Mouse (Mus musculus): Measurements from ENCODE around the gene Cdadc1.

The Cdadc1 gene

GRCm38 (mm10) chr14:59612920-59613625, 15.3 kb upstream of the Cdadc1 start:
- peak; percentile 70 for DNase-seq

- DNase-seq, result no peak
These were observed 9.3 kb upstream of the Cdadc1 start for GRCm38 (mm10) chr14:59607021-59607420.

GRCm38 (mm10) chr14:59605671-59606353, 8.1 kb upstream of the Cdadc1 start:
- DNase-seq, result peak; percentile 76

- peak; percentile 24 for DNase-seq
These were observed 6.4 kb upstream of the Cdadc1 start for GRCm38 (mm10) chr14:59604002-59604645.

GRCm38 (mm10) chr14:59598260-59598627, 485 bp upstream of the Cdadc1 start:
- no peak for DNase-seq

- DNase-seq, result no peak
These were observed 2.8 kb downstream of the Cdadc1 start for GRCm38 (mm10) chr14:59594988-59595387.

- no peak for DNase-seq
These were observed 5.2 kb downstream of the Cdadc1 start for GRCm38 (mm10) chr14:59592593-59592992.

GRCm38 (mm10) chr14:59591901-59592300, 5.9 kb downstream of the Cdadc1 start:
- no peak for DNase-seq

GRCm38 (mm10) chr14:59590614-59591013, 7.1 kb downstream of the Cdadc1 start:
- peak; percentile 45 for DNase-seq

- DNase-seq, result no peak
These were observed 21.4 kb downstream of the Cdadc1 start for GRCm38 (mm10) chr14:59576385-59576784.

- DNase-seq, result no peak
These were observed 31.0 kb downstream of the Cdadc1 start for GRCm38 (mm10) chr14:59566756-59567155.

- no peak for DNase-seq
These were observed 39.9 kb downstream of the Cdadc1 start for GRCm38 (mm10) chr14:59557886-59558285.

- DNase-seq, result no peak
These were observed 40.7 kb downstream of the Cdadc1 start for GRCm38 (mm10) chr14:59557071-59557470.

- DNase-seq, result peak; percentile 79
These were observed 41.7 kb downstream of the Cdadc1 start for GRCm38 (mm10) chr14:59555928-59556531.

- DNase-seq, result no peak
These were observed 42.7 kb downstream of the Cdadc1 start for GRCm38 (mm10) chr14:59555018-59555417.

GRCm38 (mm10) chr14:59554025-59554424, 43.7 kb downstream of the Cdadc1 start:
- DNase-seq, result no peak

GRCm38 (mm10) chr14:59551956-59552355, 45.8 kb downstream of the Cdadc1 start:
- no peak for DNase-seq

- no peak for DNase-seq
These were observed 46.9 kb downstream of the Cdadc1 start for GRCm38 (mm10) chr14:59550841-59551240.

GRCm38 (mm10) chr14:59549106-59549505, 48.7 kb downstream of the Cdadc1 start:
- no peak for DNase-seq

GRCm38 (mm10) chr14:59548532-59548931, 49.2 kb downstream of the Cdadc1 start:
- no peak for DNase-seq

GRCm38 (mm10) chr14:59547530-59547929, 50.2 kb downstream of the Cdadc1 start:
- DNase-seq, result no peak

GRCm38 (mm10) chr14:59546162-59546880, 51.4 kb downstream of the Cdadc1 start:
- DNase-seq, result no peak

- DNase-seq, result no peak
These were observed 53.8 kb downstream of the Cdadc1 start for GRCm38 (mm10) chr14:59543956-59544355.

Measured in thymus, postnatal 14 days (tissue).